Mouse (Mus musculus) cerebellum, adult (tissue): Measurements from ENCODE around the gene Gm13539.

Source experiments
- ATAC-seq: cut with Nextera tagmentation; 2 replicates; pipeline ENCODE4 v1.9.2; 2017; ENCODE audit warnings: mild to moderate bottlenecking, moderate library complexity, mixed read lengths; ENCODE audit not compliant: insufficient number of reproducible peaks, low FRiP score, low TSS enrichment

Gene Gm13539

GRCm38 (mm10) chr2:25822806-25823205 is 40.7 kb downstream of the Gm13539 start, which contains the start of gene Lcn9:
TSS of gene Lcn9 (plus strand) at chr2:25823153.
- ATAC-seq: no peak

GRCm38 (mm10) chr2:25824751-25825150 is 42.7 kb downstream of the Gm13539 start:
- ATAC-seq: no peak

DNA sequence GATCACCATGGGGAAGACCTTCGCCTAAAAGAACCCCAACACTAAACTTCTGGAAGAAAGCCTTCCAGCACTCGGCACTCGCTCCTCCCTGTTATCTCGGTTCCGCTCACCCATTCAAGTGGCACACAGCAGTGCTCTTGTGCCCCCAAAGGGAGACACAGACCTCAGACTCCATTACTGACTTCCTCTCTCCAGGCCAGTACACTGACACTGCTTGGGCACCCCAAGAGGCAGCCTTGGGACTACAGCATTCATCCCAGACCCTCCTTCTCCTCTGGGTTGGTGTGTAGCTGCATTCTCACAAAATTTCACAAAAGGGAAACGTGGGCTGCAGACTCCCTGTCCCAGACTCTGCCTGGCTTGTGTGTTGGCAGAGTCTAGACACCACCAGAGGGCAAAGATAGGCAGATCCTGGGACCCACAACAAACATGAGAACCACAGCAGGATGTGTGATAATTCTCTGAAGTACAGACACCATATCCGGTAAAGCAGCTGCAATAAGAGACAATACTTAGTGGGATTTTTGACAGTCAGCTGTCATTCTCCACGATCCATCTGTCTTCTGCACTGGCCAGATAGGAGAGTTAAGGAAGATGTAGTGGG is 46.4 kb downstream of the Gm13539 start:
- no peak for ATAC-seq

DNA sequence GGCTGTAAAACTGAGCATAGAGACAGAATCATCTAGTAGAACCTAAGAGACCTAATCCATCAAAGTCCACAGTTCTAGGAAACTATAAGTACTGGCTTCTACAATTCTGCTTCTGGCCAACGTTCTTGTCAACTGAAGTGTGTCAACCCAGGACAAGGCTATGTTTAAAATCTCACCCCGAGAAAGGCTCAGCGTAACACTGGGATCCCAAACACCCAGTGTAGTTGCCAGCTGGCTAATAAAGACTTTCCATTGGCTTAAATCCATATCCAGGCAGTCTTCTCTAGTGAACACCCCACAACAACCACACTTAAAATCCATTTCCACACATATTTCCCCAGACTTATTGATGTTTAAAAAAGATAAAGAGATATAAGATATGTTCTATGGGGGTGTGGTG is 48.7 kb downstream of the Gm13539 start:
- no peak for ATAC-seq

GRCm38 (mm10) chr2:25836291-25836690 is 54.2 kb downstream of the Gm13539 start:
- ATAC-seq: peak; percentile 64; the same call in 1 of the 2 replicates
